Mouse (Mus musculus) forebrain, embryonic 14.5 days (tissue): ENCODE data around the gene Rapgef4. TPM values are rescaled to one million over a fixed set of nuclear protein-coding genes. Genes with fewer than 3 reads are reported as not detected.

ENCODE experiments used
- ATAC-seq: fragments of 200-750 bp; cut with Nextera tagmentation; 2 replicates; pipeline ENCODE4 v1.8.0; 2017; ENCODE audit warnings: mild to moderate bottlenecking, moderate library complexity
- DNase-seq: peaks from one replicate; pipeline ENCODE4 v3.0.0-alpha.2; 2015; ENCODE audit warnings: low spot score
- H3K27ac ChIP-seq: fragments of 300-500 bp; sonication (generic); 2 replicates; pipeline ENCODE4 v1.5.1; 2014; ENCODE audit warnings: low read depth, mild to moderate bottlenecking, control low read depth, low read length, moderate library complexity
- H3K27me3 ChIP-seq: fragments of 300-500 bp; sonication (generic); replicated peaks from 2 replicates; pipeline ENCODE4 v1.6.1; 2014; ENCODE audit warnings: low read length, control low read depth, mixed read lengths; ENCODE audit not compliant: control insufficient read depth, insufficient read depth
- H3K36me3 ChIP-seq: fragments of 300-500 bp; sonication (generic); 2 replicates; pipeline ENCODE4 v1.6.1; 2014; ENCODE audit warnings: low read length, control low read depth; ENCODE audit not compliant: control insufficient read depth, insufficient read depth
- H3K4me1 ChIP-seq: fragments of 300-500 bp; sonication (generic); 2 replicates; pipeline ENCODE4 v1.6.1; 2014; ENCODE audit warnings: antibody characterized with exemption, low read length, control low read depth; ENCODE audit not compliant: control insufficient read depth, insufficient read depth
- H3K4me2 ChIP-seq: fragments of 300-500 bp; sonication (generic); 2 replicates; pipeline ENCODE4 v1.6.1; 2014; ENCODE audit warnings: mild to moderate bottlenecking, control low read depth, low read length
- H3K4me3 ChIP-seq: fragments of 300-500 bp; sonication (generic); 2 replicates; pipeline ENCODE4 v1.5.1; 2014; ENCODE audit warnings: low read depth, low read length, control low read depth
- H3K9ac ChIP-seq: fragments of 300-500 bp; sonication (generic); 2 replicates; pipeline ENCODE4 v1.6.1; 2014; ENCODE audit warnings: mild to moderate bottlenecking, low read length, control low read depth, moderate library complexity
- H3K9me3 ChIP-seq: fragments of 300-500 bp; sonication (generic); replicated peaks from 2 replicates; pipeline ENCODE4 v1.6.1; 2016; ENCODE audit warnings: low read length, control low read depth, mixed read lengths; ENCODE audit not compliant: control insufficient read depth
- whole genome bisulfite sequencing: fragments of 180-500 bp; shearing (Covaris S2); extraction: QIAGEN DNeasy Blood & Tissue Kit; methylation state at CpG from one replicate; pipeline ENCODE4 v1.1.7; 2014; 5-methylcytosine and 5-hydroxymethylcytosine counted together
- polyA plus RNA-seq: library from polyadenylated mRNA; unstranded; fragments of >200 nt; fragmentation: Nextera tagmentation; extraction: Ambion mirVana; gene quantifications from 2 replicates; pipeline ENCODE4 v1.2.1, GENCODE M21; 2014

The Rapgef4 gene
- polyA plus RNA-seq, 1 experiment from 2014 or later: 6.2 TPM

- no peak overlapping the region for H3K27ac ChIP-seq
- no peaks in the 10 kb centered on the region for H3K36me3 ChIP-seq
- no peaks in the 10 kb centered on the region for H3K27me3 ChIP-seq
- no peak overlapping the region for H3K4me2 ChIP-seq
- no peak overlapping the region for H3K4me3 ChIP-seq
- WGBS: 85% methylated on average over 10 of the region's 11 CpGs
- DNase-seq (no peak), ATAC-seq (no peak)
- H3K9ac ChIP-seq: no peak overlapping the region
- H3K9me3 ChIP-seq: no peaks in the 10 kb centered on the region
- H3K4me1 ChIP-seq: no peaks in the 10 kb centered on the region
These were observed 6.7 kb upstream of the Rapgef4 start for GRCm38 (mm10) chr2:71974143-71974846.

DNA sequence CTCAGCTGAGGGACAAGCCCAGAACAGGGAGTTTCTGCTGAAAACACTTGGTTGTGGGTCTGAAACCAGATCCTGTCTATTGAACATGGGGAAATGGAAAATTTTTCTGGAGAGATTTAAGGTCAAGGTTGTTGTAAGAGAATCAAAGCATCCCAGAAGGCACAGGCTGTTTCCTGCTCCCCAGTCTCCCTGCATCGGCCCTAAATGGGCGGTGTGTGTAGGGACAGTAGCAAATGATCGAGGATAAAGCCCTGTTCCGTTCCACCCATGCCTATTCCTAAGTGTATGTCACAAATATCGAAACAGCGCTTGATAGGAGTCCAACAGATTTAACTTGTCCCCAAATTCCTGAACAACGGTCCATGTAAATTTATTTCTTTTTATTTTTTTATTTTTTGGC lies 1.1 kb upstream of the Rapgef4 start:
- ATAC-seq (no peak), DNase-seq (no peak)
- H3K4me2 ChIP-seq: no peak overlapping the region
- H3K27ac ChIP-seq: no peak overlapping the region
- WGBS: 91% methylated on average over 7 of the region's 7 CpGs
- no peaks in the 10 kb centered on the region for H3K4me1 ChIP-seq
- H3K27me3 ChIP-seq: no peaks in the 10 kb centered on the region
- no peak overlapping the region for H3K4me3 ChIP-seq
- H3K9ac ChIP-seq: no peak overlapping the region
- no peaks in the 10 kb centered on the region for H3K36me3 ChIP-seq
- no peaks in the 10 kb centered on the region for H3K9me3 ChIP-seq

DNA sequence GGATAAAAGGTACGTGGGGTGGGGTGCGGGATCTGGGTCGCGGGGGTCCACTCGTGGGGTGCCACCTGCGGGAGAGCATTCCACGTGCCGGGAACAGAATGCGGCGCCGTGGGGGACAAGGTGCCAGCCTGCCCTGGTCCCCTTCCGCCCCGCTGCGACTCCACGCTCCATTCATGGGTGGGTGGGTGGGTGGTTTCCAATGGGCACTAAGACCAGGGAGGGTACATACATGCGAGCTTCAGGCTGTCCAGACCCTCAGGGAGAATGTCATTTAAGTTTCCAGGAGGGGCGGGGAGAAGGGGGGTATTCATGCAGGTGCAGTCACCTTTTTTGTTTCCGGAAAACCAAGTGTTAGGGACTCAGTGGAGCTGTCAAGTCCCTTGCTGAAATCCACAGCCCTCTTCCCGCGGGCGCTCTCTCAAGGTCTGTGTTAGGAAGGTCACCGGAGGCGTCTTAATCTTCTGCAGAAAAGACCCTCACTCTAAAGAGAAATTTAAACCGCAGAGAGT lies 357 bp downstream of the Rapgef4 start:
- no peaks in the 10 kb centered on the region for H3K27me3 ChIP-seq
- ATAC-seq (peak; percentile 47), DNase-seq (no peak)
- 6% methylated on average over 19 of the region's 24 CpGs for WGBS
- peak overlapping the region; percentile 33; the same call in 1 of the 2 replicates for H3K27ac ChIP-seq
- H3K9me3 ChIP-seq: no peaks in the 10 kb centered on the region
- peak overlapping the region; percentile 95 for H3K4me2 ChIP-seq
- H3K9ac ChIP-seq: peak overlapping the region; percentile 77
- no peaks in the 10 kb centered on the region for H3K4me1 ChIP-seq
- no peaks in the 10 kb centered on the region for H3K36me3 ChIP-seq
- peak overlapping the region; percentile 54 for H3K4me3 ChIP-seq

DNA sequence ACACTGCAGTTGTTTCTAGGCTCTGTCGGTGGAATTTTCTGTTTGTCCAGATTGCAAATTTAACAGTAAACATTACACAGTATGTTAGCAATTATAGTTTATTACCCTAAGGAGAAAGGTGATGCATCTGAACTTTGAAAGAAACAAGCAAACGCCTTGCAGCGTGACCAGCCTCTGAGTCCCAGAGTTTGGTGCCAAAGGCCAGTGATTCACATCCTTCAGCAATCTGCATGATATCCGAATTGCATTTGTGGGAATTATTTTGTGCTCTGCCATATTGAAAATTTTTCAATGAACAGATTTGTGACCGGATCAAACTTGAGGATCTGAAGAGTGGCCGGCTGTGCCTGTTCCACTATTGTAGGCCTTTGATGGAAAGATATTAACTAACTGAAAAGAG lies 856 bp downstream of the Rapgef4 start:
- no peaks in the 10 kb centered on the region for H3K36me3 ChIP-seq
- no peaks in the 10 kb centered on the region for H3K27me3 ChIP-seq
- peak overlapping the region; percentile 54 for H3K4me3 ChIP-seq
- H3K9ac ChIP-seq: no peak overlapping the region
- ATAC-seq (no peak), DNase-seq (no peak)
- H3K9me3 ChIP-seq: no peaks in the 10 kb centered on the region
- 69% methylated on average over 6 of the region's 6 CpGs for WGBS
- H3K4me2 ChIP-seq: peak overlapping the region; percentile 95
- no peaks in the 10 kb centered on the region for H3K4me1 ChIP-seq
- H3K27ac ChIP-seq: no peak overlapping the region

DNA sequence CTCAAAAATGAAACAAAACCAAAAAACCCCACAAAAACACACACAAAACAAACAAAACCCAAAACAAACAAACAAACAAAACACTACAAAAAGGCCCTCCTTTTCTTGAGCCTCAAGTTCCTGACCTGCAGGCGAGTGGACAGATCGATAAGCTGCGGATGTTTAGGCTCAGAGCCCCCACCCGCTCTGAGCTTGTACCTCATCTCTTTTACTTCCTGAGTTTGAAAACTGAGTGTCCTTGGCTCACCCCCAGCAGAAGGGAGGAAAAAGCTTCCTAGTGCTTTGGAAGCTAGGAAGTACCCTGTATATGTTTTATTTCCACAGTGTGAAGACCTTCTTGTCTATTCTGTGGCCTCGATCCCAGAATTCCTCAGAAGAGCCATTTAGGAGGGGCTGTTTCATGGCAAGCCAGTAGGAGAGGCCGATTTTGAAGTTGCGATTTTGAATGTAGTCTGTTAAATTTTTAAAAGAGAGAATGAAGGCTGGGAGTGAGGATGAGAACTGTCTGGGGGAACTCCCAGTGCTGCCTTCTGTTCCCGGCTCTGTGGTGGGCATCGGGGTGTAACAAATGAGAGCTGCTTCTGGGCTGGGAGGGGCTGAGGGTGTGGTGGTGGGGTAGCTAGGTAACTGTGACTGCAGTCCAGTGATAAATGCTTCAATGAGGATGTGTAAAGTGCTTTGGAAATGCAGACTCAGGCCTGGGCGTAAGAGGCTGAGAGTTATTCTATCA lies 2.0 kb downstream of the Rapgef4 start:
- H3K4me3 ChIP-seq: no peak overlapping the region
- no peaks in the 10 kb centered on the region for H3K4me1 ChIP-seq
- no peak overlapping the region for H3K27ac ChIP-seq
- WGBS: 76% methylated on average over 10 of the region's 10 CpGs
- DNase-seq: no peak
- H3K9me3 ChIP-seq: no peaks in the 10 kb centered on the region
- H3K9ac ChIP-seq: no peak overlapping the region
- no peak overlapping the region for H3K4me2 ChIP-seq
- no peaks in the 10 kb centered on the region for H3K36me3 ChIP-seq
- no peaks in the 10 kb centered on the region for H3K27me3 ChIP-seq
- no peak for ATAC-seq

DNA sequence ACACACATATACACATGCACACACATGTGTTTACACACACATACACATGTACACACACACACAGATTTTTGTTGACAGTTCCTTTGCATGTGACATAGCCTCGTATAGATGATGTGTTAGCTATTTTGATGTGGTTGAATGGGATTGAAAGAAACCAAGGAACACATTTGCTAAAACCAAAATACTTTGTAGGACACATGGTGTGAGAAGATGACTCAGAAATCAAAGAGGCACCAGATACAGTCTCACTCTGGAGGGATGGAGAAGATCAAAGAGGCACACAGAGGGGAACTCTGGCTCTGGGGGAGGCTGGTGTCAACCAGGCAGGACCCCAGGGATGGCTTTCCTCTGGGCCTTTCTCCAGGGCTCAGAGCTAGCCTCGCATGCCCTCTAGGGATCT lies 4.7 kb downstream of the Rapgef4 start:
- WGBS: 67% methylated on average over 2 of the region's 2 CpGs

GRCm38 (mm10) chr2:71986276-71986848 lies 5.3 kb downstream of the Rapgef4 start:
- Histone ChIP-seq H3K4me1 (no peaks in the 10 kb centered on the region), H3K36me3 (no peaks in the 10 kb centered on the region), H3K27ac (no peak overlapping the region), H3K4me2 (no peak overlapping the region), H3K4me3 (no peak overlapping the region), H3K9me3 (no peaks in the 10 kb centered on the region), H3K9ac (no peak overlapping the region), H3K27me3 (no peaks in the 10 kb centered on the region)
- DNase-seq (no peak), ATAC-seq (no peak)
- WGBS: 80% methylated on average over 12 of the region's 12 CpGs

More for the DNA sequence above, 4.7 kb downstream of the Rapgef4 start:
- Histone ChIP-seq H3K4me1 (no peaks in the 10 kb centered on the region), H3K4me3 (no peak overlapping the region), H3K27me3 (no peaks in the 10 kb centered on the region), H3K27ac (no peak overlapping the region), H3K4me2 (no peak overlapping the region), H3K9me3 (no peaks in the 10 kb centered on the region), H3K9ac (no peak overlapping the region), H3K36me3 (no peaks in the 10 kb centered on the region)
- ATAC-seq (no peak), DNase-seq (no peak)

DNA sequence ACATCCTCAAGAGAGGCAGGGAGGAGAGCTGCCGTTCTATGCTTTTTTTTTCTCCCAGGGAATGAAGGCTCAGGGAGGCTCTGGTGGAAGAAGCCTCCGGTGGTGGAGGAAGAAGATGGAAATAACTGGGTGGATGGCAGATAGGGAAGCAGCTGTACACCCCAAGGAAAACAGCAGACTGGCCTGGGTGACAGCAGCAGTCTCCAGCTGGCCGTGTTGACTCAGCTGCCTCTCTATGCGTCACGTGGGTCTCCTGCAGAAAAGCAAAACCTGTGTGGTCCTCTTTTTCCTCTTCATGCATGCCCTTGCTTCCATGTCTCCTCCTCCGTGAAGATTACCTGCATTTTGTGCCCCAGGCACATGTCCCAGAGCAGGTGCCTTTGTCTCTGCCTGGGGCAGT lies 7.5 kb downstream of the Rapgef4 start:
- Histone ChIP-seq H3K4me2 (no peak overlapping the region), H3K36me3 (no peaks in the 10 kb centered on the region), H3K9me3 (no peaks in the 10 kb centered on the region), H3K27ac (no peak overlapping the region), H3K27me3 (no peaks in the 10 kb centered on the region), H3K4me3 (no peak overlapping the region), H3K4me1 (no peaks in the 10 kb centered on the region), H3K9ac (no peak overlapping the region)
- DNase-seq: no peak
- WGBS: 80% methylated on average over 6 of the region's 6 CpGs
- no peak for ATAC-seq

DNA sequence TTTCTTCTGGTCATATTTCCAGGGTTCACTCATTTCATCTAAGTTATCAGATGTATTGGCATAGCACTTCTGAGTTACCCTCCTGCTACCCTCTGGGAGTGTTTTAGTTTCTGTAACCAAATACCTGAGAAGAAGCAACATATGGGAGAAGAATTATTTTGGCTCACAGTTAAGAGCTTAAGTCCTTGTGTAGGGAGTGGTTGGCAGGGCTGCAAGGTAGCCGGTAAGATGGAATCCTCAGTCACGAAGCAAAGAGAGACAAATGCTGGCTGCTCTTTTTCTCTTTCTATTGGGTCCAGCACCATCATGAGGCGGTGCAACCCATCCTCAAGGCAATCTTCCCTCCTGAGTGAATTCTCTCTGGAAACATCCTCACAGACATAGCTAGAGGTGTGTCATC lies 11.1 kb downstream of the Rapgef4 start:
- H3K9me3 ChIP-seq: no peaks in the 10 kb centered on the region
- no peaks in the 10 kb centered on the region for H3K27me3 ChIP-seq
- no peak for ATAC-seq
- no peaks in the 10 kb centered on the region for H3K4me1 ChIP-seq
- H3K36me3 ChIP-seq: no peaks in the 10 kb centered on the region
- H3K27ac ChIP-seq: no peak overlapping the region
- WGBS: 93% methylated on average over 3 of the region's 3 CpGs
- DNase-seq: no peak
- no peak overlapping the region for H3K4me2 ChIP-seq
- no peak overlapping the region for H3K9ac ChIP-seq
- H3K4me3 ChIP-seq: no peak overlapping the region
